Mouse (Mus musculus) stomach, postnatal 0 days (tissue): ENCODE measurements at regions not wholly inside any gene's neighbourhood (a gene's known extent, or its start where the extent isn't known, plus 50 kb on each side); places are given as distances from the start of the nearest gene placed in this dataset.

Experiments used
- CTCF ChIP-seq: IDR thresholded peaks from 2 replicates; pipeline ENCODE4 v1.5.1; 2016; ENCODE audit warnings: antibody characterized with exemption, low read depth, mild to moderate bottlenecking, moderate library complexity
- EP300 ChIP-seq: optimal IDR thresholded peaks from 2 replicates; pipeline ENCODE3; 2016; ENCODE audit warnings: antibody characterized with exemption

DNA sequence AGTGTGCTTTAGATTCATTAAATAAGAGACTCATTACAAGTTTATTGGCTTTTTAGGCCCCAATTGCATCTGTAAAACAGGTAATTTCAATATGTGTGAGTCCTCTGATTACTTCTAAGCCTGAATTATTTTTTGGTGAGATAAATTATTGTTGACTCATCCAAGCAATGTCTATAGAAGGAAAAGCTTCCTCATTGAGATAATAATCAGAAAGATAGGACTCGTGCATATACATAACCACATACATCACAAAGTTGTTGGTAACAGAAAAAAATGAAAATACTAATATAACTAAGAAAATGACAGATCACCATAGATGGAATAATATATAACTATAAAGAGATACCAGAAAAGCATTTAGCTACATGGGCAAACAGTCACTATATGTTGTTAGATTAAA lies 252.0 kb downstream of the Bcl2 start:
- TF ChIP-seq CTCF: no peak
- TF ChIP-seq EP300: no peak
